Mouse (Mus musculus): ENCODE data around the gene Rhobtb3. TPM values are rescaled to one million over a fixed set of nuclear protein-coding genes. Genes with fewer than 3 reads are reported as not detected.

Rhobtb3 gene
- 10 to 100 TPM; 12.3 to 15.9 TPM for total RNA-seq (2021)
- long read RNA-seq, experiment 1, full-length matches to known transcripts = 9 of 13 reads
- long read RNA-seq, experiment 1, partial matches to known transcripts = 1 of 13 reads
- long read RNA-seq, experiment 1, other reads (novel, unspliced or antisense) = 3 of 13 reads
- long read RNA-seq, experiment 2, full-length matches to known transcripts = 7 of 9 reads
- long read RNA-seq, experiment 2, partial matches to known transcripts = 1 of 9 reads
- long read RNA-seq, experiment 2, other reads (novel, unspliced or antisense) = 1 of 9 reads

- peak; percentile 89 for DNase-seq
These were observed at the start of gene Rhobtb3 for GRCm38 (mm10) chr13:75943189-75944043. Rhobtb3 (minus strand) TSS chr13:75943925.

- peak; percentile 32 for DNase-seq
These were observed 48.7 kb upstream of the Rhobtb3 start for GRCm38 (mm10) chr13:75992169-75993028.

- no peak for DNase-seq
These were observed 44.4 kb upstream of the Rhobtb3 start for GRCm38 (mm10) chr13:75988096-75988495.

GRCm38 (mm10) chr13:75981901-75982300 is 38.2 kb upstream of the Rhobtb3 start:
- DNase-seq = no peak

- no peak for DNase-seq
These were observed 32.9 kb upstream of the Rhobtb3 start for GRCm38 (mm10) chr13:75976649-75977048.

GRCm38 (mm10) chr13:75976218-75976617 is 32.5 kb upstream of the Rhobtb3 start:
- DNase-seq = no peak

GRCm38 (mm10) chr13:75975629-75976028 is 31.9 kb upstream of the Rhobtb3 start:
- no peak for DNase-seq

GRCm38 (mm10) chr13:75974481-75974880 is 30.8 kb upstream of the Rhobtb3 start:
- no peak for DNase-seq

GRCm38 (mm10) chr13:75966850-75967249 is 23.1 kb upstream of the Rhobtb3 start, which contains the start of gene Spata9:
Spata9 (plus strand) TSS chr13:75967150.
- no peak for DNase-seq

- DNase-seq = no peak
These were observed 11.8 kb upstream of the Rhobtb3 start for GRCm38 (mm10) chr13:75955357-75955992.

GRCm38 (mm10) chr13:75950295-75950694 is 6.6 kb upstream of the Rhobtb3 start:
- no peak for DNase-seq

GRCm38 (mm10) chr13:75944044-75944820 is 507 bp upstream of the Rhobtb3 start:
- no peak for DNase-seq

- no peak for DNase-seq
These were observed 994 bp downstream of the Rhobtb3 start for GRCm38 (mm10) chr13:75942731-75943130.

- no peak for DNase-seq
These were observed 2.0 kb downstream of the Rhobtb3 start for GRCm38 (mm10) chr13:75941518-75942295.

GRCm38 (mm10) chr13:75940791-75941517 is 2.8 kb downstream of the Rhobtb3 start:
- DNase-seq = no peak

GRCm38 (mm10) chr13:75938866-75939265 is 4.9 kb downstream of the Rhobtb3 start:
- peak; percentile 8 for DNase-seq

GRCm38 (mm10) chr13:75933287-75933686 is 10.4 kb downstream of the Rhobtb3 start:
- DNase-seq = no peak

- DNase-seq = peak; percentile 46
These were observed 12.7 kb downstream of the Rhobtb3 start for GRCm38 (mm10) chr13:75931073-75931472.

GRCm38 (mm10) chr13:75930660-75931059 is 13.1 kb downstream of the Rhobtb3 start:
- DNase-seq = no peak

All from adrenal gland, postnatal 10 days (tissue).